Mouse (Mus musculus): ENCODE data around the gene Adam4. TPM values are rescaled to one million over a fixed set of nuclear protein-coding genes. Genes with fewer than 3 reads are reported as not detected.
"Not testable (repeated sequence)": the region's sequence is repeated elsewhere in the genome, so short reads cannot be mapped to it uniquely, and the experiment has no call there.

Adam4 gene
- total RNA-seq (2021) = 1 to 10 TPM; 1.6 to 2.6 TPM

DNA sequence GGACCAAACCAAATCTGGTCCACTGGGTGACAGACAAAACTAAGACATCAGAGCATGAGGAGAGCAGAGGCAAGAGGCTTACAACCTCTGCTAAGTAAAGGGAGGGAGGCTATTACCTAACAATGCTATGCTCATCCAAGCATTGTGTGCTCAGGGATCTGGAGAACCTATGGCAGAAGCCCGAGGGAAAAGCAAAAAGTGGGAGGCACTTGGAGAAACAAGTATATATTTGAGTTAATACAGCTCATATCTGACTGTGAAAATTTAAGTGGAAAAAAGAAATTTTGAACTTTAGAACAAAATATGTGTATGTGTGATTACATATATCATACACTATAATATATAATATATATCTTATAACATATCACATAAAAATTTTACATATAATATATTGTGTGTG, at the start of gene Adam4:
Gene Adam4 (minus strand): TSS at position 101 of the 400 bp plus-strand sequence.
- DNase-seq (ENCODE audit: extremely low spot score in 1 of 2, low spot score in 1 of 2) = no peak

DNA sequence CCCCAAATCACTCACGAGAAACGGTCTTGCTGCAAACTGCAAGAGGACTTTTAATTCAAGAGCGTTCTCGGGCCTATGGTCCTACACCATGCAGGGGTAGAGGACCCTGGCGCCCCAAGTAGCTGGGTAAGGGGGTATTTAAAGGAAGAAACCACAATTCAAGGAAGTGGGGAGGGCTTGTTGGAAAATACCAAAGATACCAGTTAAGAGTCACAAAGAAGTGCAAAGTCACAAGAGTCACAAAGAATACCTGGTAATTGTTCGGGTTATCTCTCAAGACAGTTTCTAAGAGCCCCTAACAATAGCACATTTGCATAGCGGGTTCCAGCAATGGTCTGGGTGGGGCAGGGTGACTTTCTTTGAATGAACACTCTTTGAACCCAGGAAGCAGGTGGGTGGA, 37.3 kb upstream of the Adam4 start:
- DNase-seq (ENCODE audit: extremely low spot score in 1 of 2, low spot score in 1 of 2) = not testable (repeated sequence)

- not testable (repeated sequence) for DNase-seq (ENCODE audit: extremely low spot score in 1 of 2, low spot score in 1 of 2)
These were observed 17.2 kb upstream of the Adam4 start for GRCm38 (mm10) chr12:81438985-81439384.

- not testable (repeated sequence) for DNase-seq (ENCODE audit: extremely low spot score in 1 of 2, low spot score in 1 of 2)
These were observed 13.0 kb upstream of the Adam4 start for GRCm38 (mm10) chr12:81434778-81435177.

DNA sequence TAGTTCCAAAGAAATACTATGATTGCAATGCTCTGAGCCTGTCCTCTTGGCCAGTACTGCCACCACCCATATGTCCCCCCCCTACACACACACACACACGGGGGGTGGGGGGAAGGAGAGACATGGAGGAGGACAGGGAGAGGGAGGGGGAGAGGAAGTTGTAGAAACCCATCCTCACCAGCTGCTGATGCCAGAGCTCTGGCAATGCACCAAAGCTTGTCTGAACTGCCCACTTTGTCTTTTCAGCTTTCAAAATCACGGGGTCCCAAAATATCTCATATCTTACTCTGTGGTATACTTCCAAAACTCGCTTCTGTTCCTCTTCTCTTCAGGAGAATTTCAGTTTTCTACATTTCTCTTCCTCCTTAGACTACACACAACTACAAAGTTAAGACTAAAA, 8.5 kb downstream of the Adam4 start:
- DNase-seq (ENCODE audit: extremely low spot score in 1 of 2, low spot score in 1 of 2) = no peak

DNA sequence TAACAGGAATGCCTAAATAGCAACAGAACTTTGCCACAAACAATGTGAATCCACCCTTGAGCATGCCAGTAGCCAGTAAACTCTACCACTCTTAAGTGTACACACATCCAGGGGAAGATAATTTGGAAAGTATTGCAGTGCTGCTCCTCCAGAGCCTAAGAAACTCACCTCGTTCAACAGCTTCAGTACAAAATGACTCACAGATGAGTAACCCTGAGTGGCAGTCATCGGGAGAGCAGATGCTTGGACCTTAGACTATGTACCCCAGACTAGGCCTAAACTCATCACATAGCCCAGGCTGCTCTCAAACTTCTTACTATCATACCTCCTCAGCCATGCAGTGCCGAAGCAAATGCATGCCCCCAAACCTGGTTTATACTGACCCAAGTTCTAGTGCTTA, 12.8 kb downstream of the Adam4 start:
- no peak for DNase-seq (ENCODE audit: extremely low spot score in 1 of 2, low spot score in 1 of 2)

DNA sequence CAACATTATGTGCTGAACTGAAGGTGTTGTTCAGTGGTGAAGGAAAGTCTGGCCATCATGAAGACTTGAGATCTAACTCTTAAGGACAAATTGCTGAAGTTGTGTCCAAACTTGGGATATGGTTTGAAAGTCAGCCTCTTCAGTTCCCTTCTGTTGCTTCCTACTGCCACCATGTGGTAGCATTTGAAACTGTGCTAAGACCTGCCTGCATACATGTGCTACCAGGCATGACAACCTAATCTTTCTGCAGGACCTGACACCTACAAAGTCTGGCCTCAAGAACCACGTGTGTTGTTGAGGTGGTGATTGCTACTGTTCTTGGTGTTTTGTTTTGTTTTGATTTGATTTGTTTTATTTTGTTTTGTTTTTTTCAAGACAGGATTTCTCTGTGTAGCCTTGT, 19.6 kb downstream of the Adam4 start:
- peak; percentile 39 to 75 for DNase-seq (ENCODE audit: extremely low spot score in 1 of 2, low spot score in 1 of 2)

- DNase-seq (ENCODE audit: extremely low spot score in 1 of 2, low spot score in 1 of 2) = not testable (repeated sequence)
These were observed 42.4 kb downstream of the Adam4 start, which contains the start of gene Gm4787 for GRCm38 (mm10) chr12:81379364-81379763. TSS of gene Gm4787 (minus strand) at chr12:81379464.

Other genes with a start within 250 kb of the Adam4 start
- gene Slc8a3, start 88.8 kb downstream of the Adam4 start, total RNA-seq (2021) = 10 to 100 TPM in 1 of 2 experiments, 1 to 10 TPM in 1; 9.2 to 10.5 TPM
- 1 to 10 TPM in 1 of 2 experiments, under 1 TPM in 1; 0.89 to 3.1 TPM for gene Gm4787, start 42.5 kb downstream of the Adam4 start, total RNA-seq (2021)
- gene Cox16, start 63.2 kb upstream of the Adam4 start, total RNA-seq (2021) = 10 to 100 TPM; 34.5 to 35.2 TPM
- 10 to 100 TPM; 39.1 to 49.1 TPM for gene Gm20498, start 111.0 kb upstream of the Adam4 start, total RNA-seq (2021)
- 10 to 100 TPM; 24.9 to 29.4 TPM for gene Synj2bp, start 111.0 kb upstream of the Adam4 start, total RNA-seq (2021)
- gene Adam21, start 146.5 kb upstream of the Adam4 start, total RNA-seq (2021) = under 1 TPM; 0.23 to 0.32 TPM
- gene Med6, start 173.1 kb upstream of the Adam4 start, total RNA-seq (2021) = 10 to 100 TPM; 26.4 to 27.2 TPM
- gene Ttc9, start 209.3 kb upstream of the Adam4 start, total RNA-seq (2021) = 10 to 100 TPM; 45.3 to 47.4 TPM